Mouse (Mus musculus) liver, embryonic 14.5 days (tissue): ENCODE data around the gene Rapgefl1.

Experiments used
- CTCF ChIP-seq: IDR thresholded peaks from 2 replicates; pipeline ENCODE4 v1.5.1; 2016; ENCODE audit warnings: antibody characterized with exemption, low read depth, control low read depth
- EP300 ChIP-seq: IDR thresholded peaks from 2 replicates; pipeline ENCODE4 v1.6.1; 2016; ENCODE audit warnings: antibody characterized with exemption, low read depth

DNA sequence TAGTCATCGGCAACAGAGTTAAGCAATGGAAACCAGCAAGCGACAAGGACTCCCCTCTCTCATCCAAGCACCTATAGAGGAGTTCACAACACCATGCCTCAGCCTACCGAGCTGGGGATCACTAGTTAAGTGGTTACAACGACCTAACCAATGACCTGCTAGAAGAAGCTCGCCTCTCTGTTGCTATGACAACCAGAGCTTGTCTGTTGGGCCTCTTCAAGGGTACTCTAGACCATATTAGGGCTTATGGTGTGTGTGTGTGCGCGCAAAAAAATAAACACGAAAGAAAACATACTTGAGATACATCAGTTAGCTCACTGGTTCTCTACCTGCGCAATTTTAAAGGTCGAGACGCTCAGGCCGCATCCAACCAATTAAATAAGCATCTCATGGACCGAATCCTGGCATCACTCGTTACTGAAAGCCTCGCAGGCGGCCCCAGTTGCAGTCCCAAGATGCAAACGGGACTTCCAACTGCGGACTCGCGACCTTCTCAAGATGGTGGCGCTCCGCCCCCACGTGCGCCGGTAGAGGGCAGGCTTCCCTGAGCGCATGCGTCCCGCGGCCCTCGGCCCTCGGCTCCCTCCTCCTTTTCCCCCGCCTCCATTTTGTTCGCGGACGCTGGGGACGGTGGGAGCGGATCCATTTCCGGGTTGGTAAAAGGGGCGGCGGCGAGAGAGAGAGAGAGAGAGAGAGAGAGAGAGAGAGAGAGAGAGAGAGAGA, 26.6 kb downstream of the Rapgefl1 start, which contains the start of gene Wipf2:
- TF ChIP-seq EP300, result no peak
- TF ChIP-seq CTCF, result peak; percentile 90
